Mouse (Mus musculus) erythroid progenitor cell, adult 5-6 weeks (primary cell): ENCODE results near the gene Fbxl17. TPM values are rescaled to one million over a fixed set of nuclear protein-coding genes. Genes with fewer than 3 reads are reported as not detected.

Experiments used
- ATAC-seq: replicated peaks from 2 replicates; pipeline ENCODE4 v1.8.0; 2016; ENCODE audit warnings: moderate number of reproducible peaks, mild to moderate bottlenecking, moderate TSS enrichment, inconsistent platforms; ENCODE audit not compliant: poor library complexity, low FRiP score, severe bottlenecking
- total RNA-seq, 2 experiments: library from RNA; stranded (forward) in 1 of 2; stranded (reverse) in 1 of 2; fragments of 150-400 nt in 1 of 2; fragments of 186-747, 209-891 nt in 1 of 2; gene quantifications; 2 replicates each; pipeline versions ENCODE4 v1.2.3 to v1.2.4; 2015 to 2017; ENCODE audit warnings: low replicate concordance in 2 of 2

Gene Fbxl17
- total RNA-seq, 2 experiments from 2014 or later: 2.9 to 12.6 TPM

GRCm38 (mm10) chr17:63145751-63146491 lies 353.9 kb downstream of the Fbxl17 start:
- 0 out of 2 replicates have a peak, but pooled peaks have one; percentile 7 for ATAC-seq

GRCm38 (mm10) chr17:63145311-63145741 lies 354.5 kb downstream of the Fbxl17 start:
- no peak for ATAC-seq

- ATAC-seq: no peak
Observed at GRCm38 (mm10) chr17:63143825-63144224, 356.0 kb downstream of the Fbxl17 start.

- no peak for ATAC-seq
Observed at GRCm38 (mm10) chr17:63134805-63135204, 365.0 kb downstream of the Fbxl17 start.

- no peak for ATAC-seq
Observed at GRCm38 (mm10) chr17:63122427-63122826, 377.4 kb downstream of the Fbxl17 start.

GRCm38 (mm10) chr17:63119701-63120100 lies 380.1 kb downstream of the Fbxl17 start:
- no peak for ATAC-seq

GRCm38 (mm10) chr17:63119077-63119476 lies 380.7 kb downstream of the Fbxl17 start:
- ATAC-seq: no peak

GRCm38 (mm10) chr17:63117130-63117529 lies 382.7 kb downstream of the Fbxl17 start:
- ATAC-seq: no peak

- no peak for ATAC-seq
Observed at GRCm38 (mm10) chr17:63114399-63115085, 385.3 kb downstream of the Fbxl17 start.

GRCm38 (mm10) chr17:63112826-63113225 lies 387.0 kb downstream of the Fbxl17 start:
- ATAC-seq: no peak

- ATAC-seq: no peak
Observed at GRCm38 (mm10) chr17:63110994-63111393, 388.8 kb downstream of the Fbxl17 start.

GRCm38 (mm10) chr17:63110211-63110755 lies 389.5 kb downstream of the Fbxl17 start:
- ATAC-seq: no peak

GRCm38 (mm10) chr17:63108035-63108434 lies 391.8 kb downstream of the Fbxl17 start:
- ATAC-seq: no peak

- ATAC-seq: no peak
Observed at GRCm38 (mm10) chr17:63107515-63107914, 392.3 kb downstream of the Fbxl17 start.

GRCm38 (mm10) chr17:63095553-63095952 lies 404.3 kb downstream of the Fbxl17 start:
- no peak for ATAC-seq

- ATAC-seq: no peak
Observed at GRCm38 (mm10) chr17:63095017-63095416, 404.8 kb downstream of the Fbxl17 start.

- no peak for ATAC-seq
Observed at GRCm38 (mm10) chr17:63093184-63093583, 406.6 kb downstream of the Fbxl17 start.

- no peak for ATAC-seq
Observed at GRCm38 (mm10) chr17:63092774-63093173, 407.0 kb downstream of the Fbxl17 start.

- ATAC-seq: no peak
Observed at GRCm38 (mm10) chr17:63090112-63090511, 409.7 kb downstream of the Fbxl17 start.

GRCm38 (mm10) chr17:63087265-63087664 lies 412.6 kb downstream of the Fbxl17 start:
- no peak for ATAC-seq

GRCm38 (mm10) chr17:63086526-63086925 lies 413.3 kb downstream of the Fbxl17 start:
- peak; percentile 18; the same call in 1 of the 2 replicates for ATAC-seq
